Mouse (Mus musculus) embryo, embryonic 11.5 days (tissue): ENCODE results near the gene Fancc.

ENCODE experiments used
- DNase-seq: peaks from one replicate; pipeline ENCODE4 v3.0.0-alpha.2; 2012; ENCODE audit warnings: low read depth, low spot score

Fancc gene

GRCm38 (mm10) chr13:63293647-63294046, 203.4 kb downstream of the Fancc start:
- DNase-seq = no peak

- no peak for DNase-seq
Observed at GRCm38 (mm10) chr13:63291016-63291415, 206.1 kb downstream of the Fancc start.

GRCm38 (mm10) chr13:63290126-63290525, 207.0 kb downstream of the Fancc start:
- DNase-seq = no peak

GRCm38 (mm10) chr13:63289687-63290086, 207.4 kb downstream of the Fancc start:
- DNase-seq = no peak

GRCm38 (mm10) chr13:63289152-63289551, 207.9 kb downstream of the Fancc start:
- DNase-seq = no peak

- DNase-seq = no peak
Observed at GRCm38 (mm10) chr13:63286483-63287102, 210.5 kb downstream of the Fancc start.

GRCm38 (mm10) chr13:63284748-63285147, 212.3 kb downstream of the Fancc start:
- no peak for DNase-seq

- no peak for DNase-seq
Observed at GRCm38 (mm10) chr13:63283236-63283635, 213.8 kb downstream of the Fancc start.

GRCm38 (mm10) chr13:63281206-63281605, 215.9 kb downstream of the Fancc start:
- DNase-seq = no peak

- DNase-seq = no peak
Observed at GRCm38 (mm10) chr13:63280344-63280743, 216.7 kb downstream of the Fancc start.

GRCm38 (mm10) chr13:63279807-63280206, 217.3 kb downstream of the Fancc start:
- DNase-seq = no peak

GRCm38 (mm10) chr13:63278796-63279475, 218.1 kb downstream of the Fancc start:
- DNase-seq = no peak

GRCm38 (mm10) chr13:63278141-63278631, 218.9 kb downstream of the Fancc start:
- DNase-seq = no peak

- DNase-seq = no peak
Observed at GRCm38 (mm10) chr13:63277316-63277715, 219.8 kb downstream of the Fancc start.

GRCm38 (mm10) chr13:63276389-63276788, 220.7 kb downstream of the Fancc start:
- DNase-seq = no peak

- no peak for DNase-seq
Observed at GRCm38 (mm10) chr13:63274488-63275166, 222.5 kb downstream of the Fancc start.

GRCm38 (mm10) chr13:63273859-63274258, 223.2 kb downstream of the Fancc start:
- no peak for DNase-seq

- DNase-seq = no peak
Observed at GRCm38 (mm10) chr13:63272602-63273229, 224.4 kb downstream of the Fancc start.

GRCm38 (mm10) chr13:63272017-63272601, 225.0 kb downstream of the Fancc start:
- no peak for DNase-seq

GRCm38 (mm10) chr13:63270191-63270590, 226.9 kb downstream of the Fancc start:
- no peak for DNase-seq

- no peak for DNase-seq
Observed at GRCm38 (mm10) chr13:63268776-63269175, 228.3 kb downstream of the Fancc start.

- DNase-seq = no peak
Observed at GRCm38 (mm10) chr13:63268371-63268770, 228.7 kb downstream of the Fancc start.
